Mouse (Mus musculus) liver, embryonic 15.5 days (tissue): ENCODE data around the gene Thoc5. TPM values are rescaled to one million over a fixed set of nuclear protein-coding genes. Genes with fewer than 3 reads are reported as not detected.

Source experiments
- ATAC-seq: fragments of 200-750 bp; cut with Nextera tagmentation; 2 replicates; pipeline ENCODE4 v1.8.0; 2017; ENCODE audit warnings: moderate number of reproducible peaks, mild to moderate bottlenecking, moderate library complexity; ENCODE audit not compliant: insufficient read depth
- H3K27ac ChIP-seq: fragments of 300-500 bp; sonication (generic); replicated peaks from 2 replicates; pipeline ENCODE4 v1.5.1; 2015; ENCODE audit warnings: mild to moderate bottlenecking, inconsistent platforms
- H3K27me3 ChIP-seq: fragments of 300-500 bp; sonication (generic); 2 replicates; pipeline ENCODE4 v1.6.1; 2015; ENCODE audit warnings: mild to moderate bottlenecking, inconsistent platforms
- H3K36me3 ChIP-seq: fragments of 300-500 bp; sonication (generic); replicated peaks from 2 replicates; pipeline ENCODE4 v1.6.1; 2015; ENCODE audit warnings: moderate library complexity, mild to moderate bottlenecking, inconsistent platforms
- H3K4me1 ChIP-seq: fragments of 300-500 bp; sonication (generic); replicated peaks from 2 replicates; pipeline ENCODE4 v1.6.1; 2015; ENCODE audit warnings: inconsistent platforms
- H3K4me2 ChIP-seq: fragments of 300-500 bp; sonication (generic); 2 replicates; pipeline ENCODE4 v1.6.1; 2015; ENCODE audit warnings: moderate library complexity, mild to moderate bottlenecking, inconsistent platforms
- H3K4me3 ChIP-seq: fragments of 300-500 bp; sonication (generic); replicated peaks from 2 replicates; pipeline ENCODE4 v1.5.1; 2015; ENCODE audit warnings: mild to moderate bottlenecking, inconsistent platforms
- H3K9ac ChIP-seq: fragments of 300-500 bp; sonication (generic); 2 replicates; pipeline ENCODE4 v1.6.1; 2015; ENCODE audit warnings: moderate library complexity, mild to moderate bottlenecking, inconsistent platforms
- H3K9me3 ChIP-seq: fragments of 300-500 bp; sonication (generic); replicated peaks from 2 replicates; pipeline ENCODE4 v1.6.1; 2016; ENCODE audit warnings: inconsistent platforms
- WGBS: fragments of 180-500 bp; shearing (Covaris S2); methylation state at CpG from one replicate; pipeline ENCODE4 v1.1.7; 2015; ENCODE audit warnings: mixed read lengths; ENCODE audit not compliant: insufficient replicate concordance; 5-methylcytosine and 5-hydroxymethylcytosine counted together
- polyA plus RNA-seq: library from polyadenylated mRNA; unstranded; fragments of >200 nt; fragmentation: Nextera tagmentation; extraction: Ambion mirVana; gene quantifications from 2 replicates; pipeline ENCODE4 v1.2.1, GENCODE M21; 2015

The Thoc5 gene
- 13.1 and 14.0 TPM in 2 replicates for polyA plus RNA-seq

DNA sequence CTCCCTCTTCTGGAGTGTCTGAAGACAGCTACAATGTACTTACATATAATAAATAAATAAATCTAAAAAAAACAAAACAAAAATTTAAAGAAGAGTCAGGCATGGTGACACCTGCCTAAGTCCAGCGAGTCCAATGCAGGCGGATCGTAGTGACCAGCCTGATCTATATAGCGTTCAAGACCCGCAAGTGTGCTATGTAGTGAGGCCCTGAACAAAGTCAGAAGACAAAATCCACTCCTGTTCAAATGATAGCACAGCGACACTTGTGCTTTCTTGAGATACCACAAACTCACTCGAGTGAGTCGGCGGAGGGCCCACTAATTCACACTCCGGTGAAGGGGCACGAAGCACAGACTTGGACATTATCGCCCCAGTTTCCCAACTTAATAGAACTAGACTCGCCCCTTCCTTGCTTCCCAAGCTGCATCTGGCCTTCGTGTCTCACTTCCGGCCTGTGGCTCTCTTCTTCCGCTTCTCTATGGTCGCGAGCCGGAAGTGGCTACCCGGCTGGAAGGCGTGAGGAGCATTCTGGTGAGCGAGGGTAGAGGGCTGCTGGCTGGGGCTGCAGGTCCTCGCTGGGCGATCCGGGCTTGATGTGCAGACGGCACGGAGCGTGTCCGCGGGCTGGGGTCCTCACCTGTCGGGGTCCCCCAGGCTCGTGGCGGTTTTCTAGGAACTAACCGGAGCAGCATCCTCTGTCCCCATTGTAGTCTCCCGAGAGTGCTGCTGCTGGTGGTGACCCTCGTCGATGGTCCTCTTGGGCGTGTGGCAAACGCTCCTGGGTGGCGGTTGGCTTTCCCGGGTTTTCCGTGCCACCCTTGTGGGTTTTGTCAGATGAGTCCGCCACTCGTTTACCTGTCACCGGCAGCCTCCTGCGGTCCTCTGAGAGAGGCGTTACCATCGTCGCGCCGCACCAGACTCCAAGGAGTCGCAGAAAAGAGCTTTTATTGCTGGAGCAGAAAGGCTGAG is at the start of gene Thoc5:
Gene Thoc5 (plus strand): TSS at position 473 of the 969 bp plus-strand sequence.
- no peaks in the 10 kb centered on the region for H3K9me3 ChIP-seq
- H3K4me2 ChIP-seq = peak within 1 kb of the TSS; percentile 94
- H3K27me3 ChIP-seq = no peaks in the 10 kb centered on the region
- H3K9ac ChIP-seq = peak within 1 kb of the TSS; percentile 73
- H3K36me3 ChIP-seq = peaks cover 23% of the 10 kb centered on the region
- WGBS = 2% methylated on average over 52 of the region's 52 CpGs
- peak within 1 kb of the TSS; percentile 92 for H3K4me3 ChIP-seq
- peak within 1 kb of the TSS; percentile 79 for H3K27ac ChIP-seq
- H3K4me1 ChIP-seq = peaks cover 11% of the 10 kb centered on the region
- ATAC-seq = peak; percentile 87

DNA sequence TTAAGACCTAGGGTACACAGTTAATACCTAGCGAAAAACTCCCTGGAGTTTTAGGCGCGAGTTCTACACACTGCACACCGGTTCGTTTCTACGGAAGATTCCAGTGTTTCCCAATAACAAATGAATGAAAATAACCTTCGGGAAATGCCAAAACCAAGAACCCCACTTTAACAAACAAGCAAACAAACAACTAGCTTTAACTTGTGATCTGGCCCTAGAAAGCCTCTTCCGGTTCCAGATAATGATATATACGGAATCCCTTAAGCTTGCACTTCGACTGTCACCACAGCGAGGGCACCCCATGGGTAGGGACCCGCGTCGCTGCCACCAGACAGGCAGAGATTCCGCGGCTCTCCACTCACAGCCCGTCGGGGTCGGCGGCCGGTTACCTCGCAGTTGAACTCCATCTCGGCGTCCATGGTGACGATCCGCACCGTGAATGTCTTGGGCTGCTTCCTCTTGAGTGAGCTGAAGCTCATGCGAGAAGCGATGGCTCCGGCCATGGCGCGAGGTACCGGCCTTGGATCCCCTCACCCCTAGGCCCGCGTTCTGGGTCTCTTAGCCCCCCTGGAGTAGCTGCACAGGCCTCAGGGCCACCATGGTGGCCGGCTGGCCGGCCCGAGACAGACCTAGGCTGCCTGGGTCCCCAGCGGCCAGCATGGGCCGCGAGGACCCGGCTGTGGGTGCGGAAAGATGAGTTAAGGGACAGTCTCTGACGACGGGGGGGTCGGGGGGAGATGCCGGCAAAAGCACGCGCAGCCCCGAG is 46.5 kb upstream of the Thoc5 start:
- no peaks in the 10 kb centered on the region for H3K9me3 ChIP-seq
- peak overlapping the region; percentile 95 for H3K9ac ChIP-seq
- ATAC-seq = peak; percentile 4
- peak overlapping the region; percentile 92 for H3K4me2 ChIP-seq
- H3K4me3 ChIP-seq = peak overlapping the region; percentile 99
- WGBS = under 1% methylated on average over 50 of the region's 50 CpGs
- H3K36me3 ChIP-seq = no peaks in the 10 kb centered on the region
- peak overlapping the region; percentile 87 for H3K27ac ChIP-seq
- H3K27me3 ChIP-seq = no peaks in the 10 kb centered on the region
- peaks cover 31% of the 10 kb centered on the region for H3K4me1 ChIP-seq

GRCm38 (mm10) chr11:4849258-4849943 is 45.7 kb upstream of the Thoc5 start, which contains the start of gene Nf2:
Nf2 (minus strand) TSS chr11:4849536.
- Histone ChIP-seq H3K4me3 (peak within 1 kb of the TSS; percentile 99), H3K4me1 (peaks cover 31% of the 10 kb centered on the region), H3K36me3 (no peaks in the 10 kb centered on the region), H3K27ac (peak within 1 kb of the TSS; percentile 87), H3K9ac (peak within 1 kb of the TSS; percentile 95), H3K27me3 (no peaks in the 10 kb centered on the region), H3K4me2 (peak within 1 kb of the TSS; percentile 92), H3K9me3 (no peaks in the 10 kb centered on the region)
- peak; percentile 99 for ATAC-seq
- WGBS = under 1% methylated on average over 60 of the region's 60 CpGs

GRCm38 (mm10) chr11:4850404-4850803 is 44.7 kb upstream of the Thoc5 start:
- no peak overlapping the region for H3K9ac ChIP-seq
- WGBS = 77% methylated on average over 2 of the region's 2 CpGs

GRCm38 (mm10) chr11:4853021-4853420 is 42.1 kb upstream of the Thoc5 start:
- Histone ChIP-seq H3K27ac (no peak overlapping the region), H3K9me3 (no peaks in the 10 kb centered on the region)

More at GRCm38 (mm10) chr11:4850404-4850803, 44.7 kb upstream of the Thoc5 start:
- Histone ChIP-seq H3K27me3 (no peaks in the 10 kb centered on the region), H3K27ac (no peak overlapping the region), H3K36me3 (no peaks in the 10 kb centered on the region), H3K4me3 (no peak overlapping the region), H3K9me3 (no peaks in the 10 kb centered on the region), H3K4me2 (peak overlapping the region; percentile 92; the same call in 1 of the 2 replicates), H3K4me1 (peaks cover 31% of the 10 kb centered on the region)
- no peak for ATAC-seq

GRCm38 (mm10) chr11:4854181-4854580 is 40.9 kb upstream of the Thoc5 start:
- peaks cover 8% of the 10 kb centered on the region; the same call in 1 of the 2 replicates for H3K4me1 ChIP-seq
- no peak overlapping the region for H3K9ac ChIP-seq
- no peak for ATAC-seq
- H3K9me3 ChIP-seq = no peaks in the 10 kb centered on the region
- H3K27ac ChIP-seq = no peak overlapping the region
- H3K27me3 ChIP-seq = no peaks in the 10 kb centered on the region
- no peak overlapping the region for H3K4me3 ChIP-seq
- H3K36me3 ChIP-seq = no peaks in the 10 kb centered on the region
- no peak overlapping the region for H3K4me2 ChIP-seq
- 77% methylated on average over 5 of the region's 5 CpGs for WGBS

More at GRCm38 (mm10) chr11:4853021-4853420, 42.1 kb upstream of the Thoc5 start:
- peaks cover 14% of the 10 kb centered on the region for H3K4me1 ChIP-seq
- no peak for ATAC-seq
- no peaks in the 10 kb centered on the region for H3K36me3 ChIP-seq
- no peaks in the 10 kb centered on the region for H3K27me3 ChIP-seq
- no peak overlapping the region for H3K4me3 ChIP-seq
- H3K4me2 ChIP-seq = no peak overlapping the region
- no peak overlapping the region for H3K9ac ChIP-seq

DNA sequence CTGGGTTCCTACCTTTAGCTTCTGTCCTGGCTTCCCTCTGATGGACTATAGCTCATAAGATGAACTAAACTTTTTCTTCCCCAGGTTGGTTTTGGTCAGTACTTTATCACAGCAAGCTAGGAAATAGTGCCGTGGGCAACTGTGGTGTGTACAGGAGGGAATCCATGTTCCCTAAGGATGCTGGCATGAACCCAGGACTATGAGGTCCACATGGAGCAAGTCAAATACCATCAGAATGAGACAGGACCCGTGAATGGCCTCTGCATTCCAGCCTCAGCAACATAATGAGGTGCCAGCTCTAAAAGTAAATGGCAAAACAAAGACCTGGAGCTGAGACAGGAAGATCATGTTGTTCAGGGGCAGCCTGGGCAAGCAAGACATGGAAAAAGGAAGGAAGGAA is 36.7 kb upstream of the Thoc5 start:
- H3K4me1 ChIP-seq = no peaks in the 10 kb centered on the region
- no peak overlapping the region for H3K27ac ChIP-seq
- ATAC-seq = no peak
- 43% methylated on average over 2 of the region's 2 CpGs for WGBS
- no peaks in the 10 kb centered on the region for H3K36me3 ChIP-seq
- no peaks in the 10 kb centered on the region for H3K27me3 ChIP-seq
- no peak overlapping the region for H3K4me3 ChIP-seq
- H3K9ac ChIP-seq = no peak overlapping the region
- H3K9me3 ChIP-seq = no peaks in the 10 kb centered on the region
- H3K4me2 ChIP-seq = no peak overlapping the region

DNA sequence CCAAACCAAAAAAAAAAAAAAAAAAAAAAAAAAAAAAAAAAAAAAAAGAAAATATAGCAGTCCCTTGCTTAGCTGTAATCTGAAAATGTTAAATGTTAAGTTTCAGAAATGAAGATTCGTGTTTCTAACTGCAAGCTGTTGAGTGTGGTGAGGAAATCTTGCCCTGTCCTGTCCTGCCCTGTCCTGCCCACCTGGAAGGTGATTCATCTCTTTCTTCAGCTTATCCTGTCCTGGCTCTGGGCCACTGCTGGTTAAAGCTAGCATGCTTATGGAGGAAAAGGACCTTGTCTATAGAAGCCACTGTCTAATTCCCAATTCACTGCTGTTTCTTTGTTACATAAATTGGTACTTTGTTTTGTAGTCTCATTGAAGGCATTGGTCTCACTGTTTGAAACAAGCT is 34.1 kb upstream of the Thoc5 start:
- no peak for ATAC-seq
- 29% methylated on average over 1 of the region's 1 CpGs for WGBS

DNA sequence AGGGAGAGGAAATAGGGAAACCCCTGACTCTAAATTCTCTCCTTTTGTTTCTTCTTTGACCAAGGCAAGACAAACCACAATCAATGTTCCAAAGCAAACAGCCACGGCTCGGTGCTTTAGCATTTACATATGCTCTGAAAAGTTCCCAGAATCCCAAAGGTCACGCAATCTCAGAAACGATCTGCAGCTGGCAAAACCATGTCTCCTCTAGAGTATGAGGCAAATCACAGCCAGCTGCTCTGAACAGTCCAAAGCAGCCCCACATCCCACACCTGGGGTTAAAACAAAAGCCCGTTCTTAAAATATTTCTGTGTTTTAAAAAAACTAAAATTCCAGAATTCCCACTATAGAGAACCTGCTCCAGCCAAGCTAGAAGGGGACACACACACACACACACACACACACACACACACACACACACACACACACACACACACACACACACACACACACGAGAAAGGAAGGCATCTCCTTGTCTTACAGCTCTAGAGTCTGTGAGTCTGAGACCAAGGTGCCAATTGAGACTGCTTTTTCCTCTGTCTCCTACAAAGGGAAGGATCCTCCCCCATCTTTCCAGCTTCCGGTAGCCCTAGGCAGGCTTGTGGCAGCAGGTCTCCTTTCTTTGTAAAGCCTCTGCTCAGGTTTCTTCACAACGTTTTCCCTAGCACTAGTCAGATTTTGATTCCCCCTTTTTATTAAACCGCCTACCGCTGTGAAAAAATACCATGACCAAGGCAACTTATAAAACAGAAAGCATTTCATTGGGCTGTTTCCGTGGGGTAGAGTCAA is 33.1 kb upstream of the Thoc5 start:
- H3K9me3 ChIP-seq = no peaks in the 10 kb centered on the region
- H3K4me1 ChIP-seq = no peaks in the 10 kb centered on the region
- no peaks in the 10 kb centered on the region; the same call in 1 of the 2 replicates for H3K27me3 ChIP-seq
- no peak overlapping the region for H3K4me3 ChIP-seq
- no peak for ATAC-seq
- H3K27ac ChIP-seq = no peak overlapping the region
- no peak overlapping the region for H3K9ac ChIP-seq
- no peak overlapping the region for H3K4me2 ChIP-seq
- WGBS = 46% methylated on average over 11 of the region's 11 CpGs
- H3K36me3 ChIP-seq = no peaks in the 10 kb centered on the region

More for the DNA sequence above, 34.1 kb upstream of the Thoc5 start:
- Histone ChIP-seq H3K4me1 (no peaks in the 10 kb centered on the region), H3K4me3 (no peak overlapping the region), H3K9ac (no peak overlapping the region), H3K4me2 (no peak overlapping the region), H3K27me3 (no peaks in the 10 kb centered on the region), H3K36me3 (no peaks in the 10 kb centered on the region), H3K27ac (no peak overlapping the region), H3K9me3 (no peaks in the 10 kb centered on the region)

DNA sequence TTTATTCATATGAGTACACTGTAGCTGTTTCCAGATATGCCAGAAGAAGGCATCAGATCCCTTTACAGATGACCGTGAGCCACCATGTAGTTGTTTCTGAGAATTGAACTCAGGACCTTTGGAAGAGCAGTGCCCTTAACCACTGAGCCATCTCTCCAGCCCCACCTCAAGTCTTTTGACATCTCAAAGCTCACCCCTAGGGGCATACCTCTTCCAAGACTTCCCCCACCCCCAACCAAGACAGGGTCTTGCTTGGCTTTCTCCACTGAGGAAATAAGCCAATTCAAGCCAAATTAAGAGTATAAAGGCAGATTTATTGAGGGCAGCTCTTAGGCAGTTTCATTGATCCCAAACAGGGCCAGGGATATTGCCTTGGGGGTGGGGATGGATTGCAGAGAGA is 32.4 kb upstream of the Thoc5 start:
- 70% methylated on average over 1 of the region's 1 CpGs for WGBS
- no peak overlapping the region for H3K4me2 ChIP-seq
- H3K27me3 ChIP-seq = no peaks in the 10 kb centered on the region; the same call in 1 of the 2 replicates
- H3K36me3 ChIP-seq = no peaks in the 10 kb centered on the region
- no peaks in the 10 kb centered on the region for H3K4me1 ChIP-seq
- ATAC-seq = no peak
- no peak overlapping the region for H3K9ac ChIP-seq
- no peak overlapping the region for H3K4me3 ChIP-seq
- H3K9me3 ChIP-seq = no peaks in the 10 kb centered on the region
- no peak overlapping the region for H3K27ac ChIP-seq
